Mouse (Mus musculus) liver, embryonic 14.5 days (tissue): ENCODE measurements around the gene Sfi1. TPM values are rescaled to one million over a fixed set of nuclear protein-coding genes. Genes with fewer than 3 reads are reported as not detected.
"Not testable (repeated sequence)": the region's sequence is repeated elsewhere in the genome, so short reads cannot be mapped to it uniquely, and the experiment has no call there.

Source experiments
- ATAC-seq: fragments of 200-750 bp; cut with Nextera tagmentation; 2 replicates; pipeline ENCODE4 v1.8.0; 2017; ENCODE audit warnings: moderate number of reproducible peaks, mild to moderate bottlenecking, moderate library complexity; ENCODE audit not compliant: insufficient read depth
- DNase-seq, 3 experiments: peaks; one replicate each; pipeline ENCODE4 v3.0.0-alpha.2; 2012 to 2013; ENCODE audit warnings: low read depth in 3 of 3, low spot score in 3 of 3
- H3K27ac ChIP-seq: fragments of 300-500 bp; sonication (generic); 2 replicates; pipeline ENCODE4 v1.5.1; 2014; ENCODE audit warnings: moderate library complexity, mild to moderate bottlenecking, control low read depth, inconsistent platforms
- H3K27me3 ChIP-seq: fragments of 300-500 bp; sonication (generic); 2 replicates; pipeline ENCODE4 v1.6.1; 2014; ENCODE audit warnings: mild to moderate bottlenecking, low read length, moderate library complexity; ENCODE audit not compliant: control insufficient read depth, insufficient read depth
- H3K36me3 ChIP-seq: fragments of 300-500 bp; sonication (generic); replicated peaks from 2 replicates; pipeline ENCODE4 v1.6.1; 2014; ENCODE audit warnings: low read depth; ENCODE audit not compliant: control insufficient read depth, insufficient read depth
- H3K4me1 ChIP-seq, 2 experiments: fragments of 200-500 bp in 1 of 2; fragments of 300-500 bp in 1 of 2; sonication (generic) in 1 of 2; replicated peaks; 2 replicates each; pipeline ENCODE4 v1.6.1; 2012 to 2014; ENCODE audit warnings: antibody characterized with exemption in 1 of 2, inconsistent platforms in 1 of 2, low read length in 1 of 2; ENCODE audit not compliant: control insufficient read depth in 2 of 2, insufficient read depth in 2 of 2
- H3K4me2 ChIP-seq: fragments of 300-500 bp; sonication (generic); 2 replicates; pipeline ENCODE4 v1.6.1; 2014; ENCODE audit warnings: low read depth, mild to moderate bottlenecking, control low read depth, moderate library complexity
- H3K4me3 ChIP-seq, 2 experiments: fragments of 200-500 bp in 1 of 2; fragments of 300-500 bp in 1 of 2; sonication (generic) in 1 of 2; 2 replicates each; pipeline ENCODE4 v1.5.1; 2012 to 2014; ENCODE audit warnings: low read depth in 2 of 2, low read length in 2 of 2, mild to moderate bottlenecking in 2 of 2, control low read depth in 1 of 2, inconsistent platforms in 1 of 2, moderate library complexity in 1 of 2; ENCODE audit not compliant: insufficient read depth in 1 of 2
- H3K9ac ChIP-seq: fragments of 300-500 bp; sonication (generic); replicated peaks from 2 replicates; pipeline ENCODE4 v1.6.1; 2014; ENCODE audit warnings: mild to moderate bottlenecking, control low read depth, moderate library complexity
- H3K9me3 ChIP-seq: fragments of 300-500 bp; sonication (generic); 2 replicates; pipeline ENCODE4 v1.6.1; 2016; ENCODE audit warnings: low read length, mixed read lengths; ENCODE audit not compliant: control insufficient read depth
- WGBS: fragments of 180-500 bp; shearing (Covaris S2); extraction: QIAGEN DNeasy Blood & Tissue Kit; methylation state at CpG from one replicate; pipeline ENCODE4 v1.1.7; 2014; ENCODE audit not compliant: insufficient replicate concordance; 5-methylcytosine and 5-hydroxymethylcytosine counted together
- polyA plus RNA-seq, 2 experiments: library from polyadenylated mRNA; depleted of rRNA in 1 of 2; stranded (reverse) in 1 of 2; unstranded in 1 of 2; fragments of >200 nt; fragmentation: Nextera tagmentation in 1 of 2; extraction: Ambion mirVana in 1 of 2; gene quantifications; 2 replicates each; pipeline versions ENCODE4 v1.2.1 to v1.2.3; 2012 to 2014

Gene Sfi1
- polyA plus RNA-seq, 2 experiments: 1.7 to 5.4 TPM

GRCm38 (mm10) chr11:3180510-3181160 is 12.6 kb downstream of the Sfi1 start:
- H3K36me3 ChIP-seq, H3K4me2 ChIP-seq, H3K9me3 ChIP-seq, DNase-seq, H3K9ac ChIP-seq, H3K27me3 ChIP-seq, H3K4me3 ChIP-seq, ATAC-seq, H3K4me1 ChIP-seq, H3K27ac ChIP-seq: not testable (repeated sequence)
- 56% methylated on average over 6 of the region's 6 CpGs for WGBS

DNA sequence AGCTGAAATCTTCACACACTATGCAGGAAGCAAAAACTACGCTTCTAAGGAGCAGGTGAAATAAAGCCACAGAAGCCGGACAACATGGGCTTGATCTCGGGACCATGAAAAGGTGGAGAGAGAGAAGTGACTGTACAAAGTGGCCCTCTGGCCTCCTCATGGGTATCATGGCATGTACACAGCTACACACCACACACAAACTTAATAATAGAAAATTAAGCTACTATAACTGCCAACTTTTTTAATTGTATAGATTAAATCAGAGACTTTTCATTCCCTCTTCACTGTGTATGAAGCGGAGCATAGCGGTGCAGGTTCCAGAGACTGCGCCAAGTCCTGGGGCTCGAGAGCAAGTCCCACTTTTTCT is 13.6 kb downstream of the Sfi1 start:
- not testable (repeated sequence) for H3K36me3 ChIP-seq, H3K4me2 ChIP-seq, H3K27ac ChIP-seq, H3K27me3 ChIP-seq, H3K9me3 ChIP-seq, DNase-seq, H3K4me1 ChIP-seq, H3K9ac ChIP-seq, ATAC-seq, H3K4me3 ChIP-seq
- 72% methylated on average over 7 of the region's 7 CpGs for WGBS

GRCm38 (mm10) chr11:3178968-3179725 is 14.1 kb downstream of the Sfi1 start:
- H3K4me2 ChIP-seq, H3K27me3 ChIP-seq, H3K4me1 ChIP-seq, DNase-seq, ATAC-seq, H3K9me3 ChIP-seq, H3K4me3 ChIP-seq, H3K27ac ChIP-seq, H3K36me3 ChIP-seq, H3K9ac ChIP-seq: not testable (repeated sequence)
- WGBS: 65% methylated on average over 6 of the region's 6 CpGs

- not testable (repeated sequence) for H3K4me1 ChIP-seq, H3K27ac ChIP-seq, H3K27me3 ChIP-seq, DNase-seq, H3K4me3 ChIP-seq, H3K4me2 ChIP-seq, H3K36me3 ChIP-seq, H3K9ac ChIP-seq, H3K9me3 ChIP-seq
- 61% methylated on average over 11 of the region's 11 CpGs for WGBS
- peak; percentile 33 for ATAC-seq
Measured at GRCm38 (mm10) chr11:3173425-3174318, 19.6 kb downstream of the Sfi1 start.

- not testable (repeated sequence) for DNase-seq, H3K4me2 ChIP-seq, ATAC-seq, H3K27ac ChIP-seq, H3K27me3 ChIP-seq, H3K4me1 ChIP-seq, H3K4me3 ChIP-seq, H3K9me3 ChIP-seq, H3K36me3 ChIP-seq, H3K9ac ChIP-seq
- WGBS: 52% methylated on average over 5 of the region's 6 CpGs
Measured at GRCm38 (mm10) chr11:3172526-3172925, 20.7 kb downstream of the Sfi1 start.

- not testable (repeated sequence) for H3K4me3 ChIP-seq, H3K4me1 ChIP-seq, H3K36me3 ChIP-seq, H3K9ac ChIP-seq, DNase-seq, H3K27ac ChIP-seq, H3K4me2 ChIP-seq, H3K9me3 ChIP-seq, H3K27me3 ChIP-seq, ATAC-seq
- 40% methylated on average over 1 of the region's 1 CpGs for WGBS
Measured at GRCm38 (mm10) chr11:3171931-3172330, 21.3 kb downstream of the Sfi1 start.

- not testable (repeated sequence) for H3K9ac ChIP-seq, H3K4me3 ChIP-seq, H3K36me3 ChIP-seq, H3K27ac ChIP-seq, H3K4me1 ChIP-seq, H3K9me3 ChIP-seq, H3K4me2 ChIP-seq, H3K27me3 ChIP-seq, DNase-seq, ATAC-seq
- 36% methylated on average over 2 of the region's 2 CpGs for WGBS
Measured at GRCm38 (mm10) chr11:3169042-3169441, 24.2 kb downstream of the Sfi1 start.
